Mouse (Mus musculus) MEL (cell line): ENCODE data around the gene Rhox10. TPM values are rescaled to one million over a fixed set of nuclear protein-coding genes. Genes with fewer than 3 reads are reported as not detected.

Experiments used
- DNase-seq: peaks from one replicate; pipeline ENCODE4 v3.0.0; 2011; ENCODE audit warnings: low read depth, low spot score
- H3K27ac ChIP-seq: 2 replicates; pipeline ENCODE4 v1.5.1; 2012; ENCODE audit warnings: low read depth, mild to moderate bottlenecking, control low read depth, low read length, moderate library complexity; ENCODE audit not compliant: control insufficient read depth
- H3K27me3 ChIP-seq, 2 experiments: fragments of 150-350 bp in 1 of 2; sonication (generic) in 1 of 2; 2 replicates each; pipeline ENCODE4 v1.6.1; 2012; ENCODE audit warnings: low read length in 2 of 2, mild to moderate bottlenecking in 2 of 2, improper control_type of control experiment in 1 of 2, moderate library complexity in 1 of 2; ENCODE audit not compliant: insufficient read depth in 2 of 2, control insufficient read depth in 1 of 2
- H3K36me3 ChIP-seq, 2 experiments: 2 replicates each; pipeline ENCODE4 v1.6.1; 2012 to 2014; ENCODE audit warnings: low read length in 2 of 2, improper control_type of control experiment in 1 of 2, inconsistent platforms in 1 of 2, mild to moderate bottlenecking in 1 of 2; ENCODE audit not compliant: insufficient read depth in 2 of 2, control insufficient read depth in 1 of 2
- H3K4me1 ChIP-seq, 2 experiments: fragments of 150-350 bp in 1 of 2; sonication (generic) in 1 of 2; 2 replicates each; pipeline ENCODE4 v1.6.1; 2012; ENCODE audit warnings: low read length in 2 of 2, improper control_type of control experiment in 1 of 2, mild to moderate bottlenecking in 1 of 2; ENCODE audit not compliant: insufficient read depth in 2 of 2, control insufficient read depth in 1 of 2
- H3K4me3 ChIP-seq, 2 experiments: fragments of 150-350 bp in 1 of 2; sonication (generic) in 1 of 2; 2 replicates each; pipeline ENCODE4 v1.5.1; 2012; ENCODE audit warnings: low read depth in 2 of 2, low read length in 2 of 2, mild to moderate bottlenecking in 2 of 2, moderate library complexity in 2 of 2, control low read depth in 1 of 2, improper control_type of control experiment in 1 of 2; ENCODE audit not compliant: control insufficient read depth in 1 of 2, insufficient read depth in 1 of 2
- H3K79me2 ChIP-seq: 2 replicates; pipeline ENCODE4 v1.6.1; 2012; ENCODE audit warnings: mild to moderate bottlenecking, low read length, moderate library complexity; ENCODE audit not compliant: control insufficient read depth, poor library complexity, insufficient read depth
- H3K9ac ChIP-seq: 2 replicates; pipeline ENCODE4 v1.6.1; 2012; ENCODE audit warnings: low read depth, mild to moderate bottlenecking, control low read depth, low read length, moderate library complexity; ENCODE audit not compliant: control insufficient read depth, poor library complexity, severe bottlenecking
- H3K9me3 ChIP-seq: fragments of 150-350 bp; sonication (generic); replicated peaks from 2 replicates; pipeline ENCODE4 v1.6.1; 2012; ENCODE audit warnings: mild to moderate bottlenecking, low read length, improper control_type of control experiment, moderate library complexity; ENCODE audit not compliant: insufficient read depth
- BHLHE40 ChIP-seq: IDR thresholded peaks from 2 replicates; pipeline ENCODE4 v1.6.1; 2012; ENCODE audit warnings: low read depth, mild to moderate bottlenecking, inconsistent platforms, low read length, improper control_type of control experiment, borderline replicate concordance
- CHD1 ChIP-seq: IDR thresholded peaks from 2 replicates; pipeline ENCODE4 v1.6.1; 2012; ENCODE audit warnings: low read depth, mild to moderate bottlenecking, inconsistent platforms, low read length, improper control_type of control experiment
- E2F4 ChIP-seq: IDR thresholded peaks from 2 replicates; pipeline ENCODE4 v1.6.1; 2011; ENCODE audit warnings: low read depth, low read length, improper control_type of control experiment, borderline replicate concordance
- ELF1 ChIP-seq: IDR thresholded peaks from 2 replicates; pipeline ENCODE4 v1.6.1; 2014; ENCODE audit warnings: low read depth, mild to moderate bottlenecking, inconsistent platforms, low read length, improper control_type of control experiment, moderate library complexity
- GABPA ChIP-seq: IDR thresholded peaks from 2 replicates; pipeline ENCODE4 v1.6.1; 2012; ENCODE audit warnings: low read depth, mild to moderate bottlenecking, inconsistent platforms, low read length, improper control_type of control experiment, moderate library complexity
- GATA1 ChIP-seq: IDR thresholded peaks from 2 replicates; pipeline ENCODE4 v1.6.1; 2011; ENCODE audit warnings: low read depth, low read length, improper control_type of control experiment
- KAT2A ChIP-seq: conservative IDR thresholded peaks from 2 replicates; pipeline ENCODE4 v1.6.1; 2012; ENCODE audit warnings: low read depth, low read length, improper control_type of control experiment, inconsistent platforms
- MAX ChIP-seq: IDR thresholded peaks from 2 replicates; pipeline ENCODE4 v1.6.1; 2011; ENCODE audit warnings: low read length, improper control_type of control experiment
- MEF2A ChIP-seq: IDR thresholded peaks from 2 replicates; pipeline ENCODE4 v1.6.1; 2014; ENCODE audit warnings: low read depth, mild to moderate bottlenecking, inconsistent platforms, low read length, improper control_type of control experiment; ENCODE audit not compliant: poor library complexity, insufficient replicate concordance, severe bottlenecking; ENCODE audit errors: extremely low read depth
- MYB ChIP-seq: IDR thresholded peaks from 2 replicates; pipeline ENCODE4 v1.6.1; 2011; ENCODE audit warnings: mild to moderate bottlenecking, low read depth, low read length, improper control_type of control experiment
- POLR2A ChIP-seq, 2 experiments: IDR thresholded peaks; 2 replicates each; pipeline ENCODE4 v1.6.1; 2011 to 2012; ENCODE audit warnings: low read length in 2 of 2, mild to moderate bottlenecking in 2 of 2, control low read depth in 1 of 2, improper control_type of control experiment in 1 of 2, low read depth in 1 of 2, moderate library complexity in 1 of 2; ENCODE audit not compliant: control insufficient read depth in 1 of 2, insufficient read depth in 1 of 2, poor library complexity in 1 of 2
- POLR2AphosphoS2 ChIP-seq: IDR thresholded peaks from 2 replicates; pipeline ENCODE4 v1.6.1; 2011; ENCODE audit warnings: low read length, improper control_type of control experiment
- POLR2AphosphoS5 ChIP-seq: IDR thresholded peaks from 2 replicates; pipeline ENCODE4 v1.6.1; 2012; ENCODE audit warnings: low read depth, borderline replicate concordance, mild to moderate bottlenecking, inconsistent platforms, low read length, moderate library complexity, mixed read lengths
- SIN3A ChIP-seq: IDR thresholded peaks from 2 replicates; pipeline ENCODE4 v1.6.1; 2012; ENCODE audit warnings: low read length, improper control_type of control experiment, inconsistent platforms
- TCF12 ChIP-seq: IDR thresholded peaks from 2 replicates; pipeline ENCODE4 v1.6.1; 2014; ENCODE audit warnings: low read depth, mild to moderate bottlenecking, inconsistent platforms, low read length, improper control_type of control experiment, moderate library complexity
- ZKSCAN1 ChIP-seq: IDR thresholded peaks from 2 replicates; pipeline ENCODE4 v1.6.1; 2012; ENCODE audit warnings: low read depth, mild to moderate bottlenecking, inconsistent platforms, low read length, improper control_type of control experiment, moderate library complexity
- ZNF384 ChIP-seq: IDR thresholded peaks from 2 replicates; pipeline ENCODE4 v1.6.1; 2012; ENCODE audit warnings: low read depth, mild to moderate bottlenecking, inconsistent platforms, low read length, improper control_type of control experiment
- polyA plus RNA-seq, 2 experiments: library from polyadenylated mRNA; stranded (reverse) in 1 of 2; unstranded in 1 of 2; fragments of >175 nt in 1 of 2; fragments of >200 nt in 1 of 2; gene quantifications; 2 replicates each; pipeline versions ENCODE4 v1.2.1 to v1.2.4; 2012; ENCODE audit warnings: low replicate concordance in 2 of 2, low read depth in 1 of 2; ENCODE audit not compliant: insufficient read length in 2 of 2, insufficient read depth in 1 of 2, missing spikeins in 1 of 2
- total RNA-seq: library from RNA; depleted of rRNA; stranded (reverse); fragments of 300-350 nt; gene quantifications from 2 replicates; pipeline ENCODE4 v1.2.3, GENCODE M21; 2012; rRNA removed

The Rhox10 gene
- total and polyA plus RNA-seq, 3 experiments = not detected

GRCm38 (mm10) chrX:38120982-38121381, 54.7 kb downstream of the Rhox10 start, which contains the start of gene Rhox13:
Rhox13 (plus strand) TSS chrX:38121219.
- H3K79me2 ChIP-seq = no peaks in the 10 kb centered on the region
- no peak within 1 kb of the TSS for H3K27ac ChIP-seq
- no peaks in the 10 kb centered on the region for H3K4me1 ChIP-seq
- no peaks in the 10 kb centered on the region for H3K27me3 ChIP-seq
- no peaks in the 10 kb centered on the region for H3K36me3 ChIP-seq
- TF ChIP-seq MYB = no peak
- no peak for TF ChIP-seq MAX
- TF ChIP-seq ZNF384 = no peak
- no peak for TF ChIP-seq POLR2AphosphoS2
- no peak for TF ChIP-seq SIN3A
- no peak for TF ChIP-seq POLR2A (IDR thresholded peaks at IDR 0.05; ENCODE audit: control insufficient read depth in 1 of 2, insufficient read depth in 1 of 2, low read depth in 1 of 2, low read length in 2 of 2, poor library complexity in 1 of 2)
- TF ChIP-seq TCF12 = no peak
- TF ChIP-seq GABPA = no peak
- TF ChIP-seq E2F4 = no peak
- no peak for TF ChIP-seq GATA1
- TF ChIP-seq MEF2A = no peak
- no peak for TF ChIP-seq ELF1
- TF ChIP-seq BHLHE40 = no peak
- TF ChIP-seq ZKSCAN1 = no peak
- no peak for TF ChIP-seq POLR2AphosphoS5
- TF ChIP-seq CHD1 = no peak
- TF ChIP-seq KAT2A = no peak
- no peak for DNase-seq
- H3K4me3 ChIP-seq = no peak within 1 kb of the TSS
- H3K9ac ChIP-seq = no peak within 1 kb of the TSS
- H3K9me3 ChIP-seq = no peaks in the 10 kb centered on the region

Other genes with a start within 250 kb of the Rhox10 start
- not detected in 2 replicates for gene Rhox6, start 239.6 kb upstream of the Rhox10 start, total RNA-seq
- not detected for gene Rhox6, start 239.6 kb upstream of the Rhox10 start, polyA plus RNA-seq
- not detected in 2 replicates for gene Rhox7a, start 234.8 kb upstream of the Rhox10 start, total RNA-seq
- gene Rhox7a, start 234.8 kb upstream of the Rhox10 start, polyA plus RNA-seq = not detected
- gene Rhox8, start 187.5 kb upstream of the Rhox10 start, total RNA-seq = not detected in 2 replicates
- not detected for gene Rhox8, start 187.5 kb upstream of the Rhox10 start, polyA plus RNA-seq
- not detected in 2 replicates for gene Rhox7b, start 169.2 kb upstream of the Rhox10 start, total RNA-seq
- gene Rhox7b, start 169.2 kb upstream of the Rhox10 start, polyA plus RNA-seq = not detected
- not detected in 2 replicates for gene Rhox9, start 164.7 kb upstream of the Rhox10 start, total RNA-seq
- gene Rhox9, start 164.7 kb upstream of the Rhox10 start, polyA plus RNA-seq = not detected
- gene Btg1-ps1, start 47.7 kb upstream of the Rhox10 start, total RNA-seq = not detected in 2 replicates
- not detected for gene Btg1-ps1, start 47.7 kb upstream of the Rhox10 start, polyA plus RNA-seq
- gene Btg1-ps2, start 23.4 kb upstream of the Rhox10 start, total RNA-seq = not detected in 2 replicates
- not detected for gene Btg1-ps2, start 23.4 kb upstream of the Rhox10 start, polyA plus RNA-seq
- not detected in 2 replicates for gene Rhox11, start 18.7 kb downstream of the Rhox10 start, total RNA-seq
- gene Rhox11, start 18.7 kb downstream of the Rhox10 start, polyA plus RNA-seq = not detected
- gene Rhox12, start 44.4 kb downstream of the Rhox10 start, total RNA-seq = not detected in 2 replicates
- not detected for gene Rhox12, start 44.4 kb downstream of the Rhox10 start, polyA plus RNA-seq
- not detected in 2 replicates for gene Rhox13, start 54.7 kb downstream of the Rhox10 start, total RNA-seq
- not detected for gene Rhox13, start 54.7 kb downstream of the Rhox10 start, polyA plus RNA-seq
- gene Zbtb33, start 123.3 kb downstream of the Rhox10 start, total RNA-seq = 6.5 and 7.0 TPM in 2 replicates
- gene Zbtb33, start 123.3 kb downstream of the Rhox10 start, polyA plus RNA-seq = 1 to 10 TPM in 1 of 2 experiments, not detected in 1; 6.6 TPM
- gene Tmem255a, start 186.0 kb downstream of the Rhox10 start, total RNA-seq = 0.10 and 0.15 TPM in 2 replicates
- gene Tmem255a, start 186.0 kb downstream of the Rhox10 start, polyA plus RNA-seq = not detected
- not detected in 2 replicates for gene Atp1b4, start 249.7 kb downstream of the Rhox10 start, total RNA-seq
- not detected for gene Atp1b4, start 249.7 kb downstream of the Rhox10 start, polyA plus RNA-seq